Mouse (Mus musculus): ENCODE measurements around the gene Fkbp6. TPM values are rescaled to one million over a fixed set of nuclear protein-coding genes. Genes with fewer than 3 reads are reported as not detected.
"Not testable (repeated sequence)": the region's sequence is repeated elsewhere in the genome, so short reads cannot be mapped to it uniquely, and the experiment has no call there.

Gene Fkbp6
- polyA plus RNA-seq, 1 experiment from 2014 or later: 1.2 TPM

GRCm38 (mm10) chr5:135369787-135370654 is 20.2 kb upstream of the Fkbp6 start, which contains the start of gene Nsun5:
Gene Nsun5, plus strand, starts transcription at chr5:135369953.
- no peaks in the 10 kb centered on the region for H3K9me3 ChIP-seq (ENCODE audit: control insufficient read depth, low read length)
- H3K4me3 ChIP-seq (ENCODE audit: low read depth, low read length): peak within 1 kb of the TSS; percentile 84
- peak within 1 kb of the TSS; percentile 78 for H3K27ac ChIP-seq (replicated peaks)
- ATAC-seq (ENCODE audit: low FRiP score, low TSS enrichment): peak; percentile 83
- H3K9ac ChIP-seq (ENCODE audit: low read length): peak within 1 kb of the TSS; percentile 88
- TF ChIP-seq EP300 (optimal IDR thresholded peaks at IDR 0.05) (no peak), CTCF (IDR thresholded peaks at IDR 0.05; ENCODE audit: low read depth) (no peak; the same call in 1 of the 2 replicates)
- under 1% methylated on average over 62 of the region's 64 CpGs for whole genome bisulfite sequencing
- H3K4me2 ChIP-seq (replicated peaks; ENCODE audit: low read depth): peak within 1 kb of the TSS; percentile 91
- H3K27me3 ChIP-seq (ENCODE audit: control insufficient read depth, insufficient read depth, low read length): no peaks in the 10 kb centered on the region
- peaks cover 2% of the 10 kb centered on the region; the same call in 1 of the 2 replicates for H3K4me1 ChIP-seq (replicated peaks; ENCODE audit: control insufficient read depth, insufficient read depth)
- peaks cover 13% of the 10 kb centered on the region; the same call in 1 of the 2 replicates for H3K36me3 ChIP-seq (ENCODE audit: control insufficient read depth, insufficient read depth, low read length)
- peak; percentile 94 for DNase-seq (ENCODE audit: low spot score)

GRCm38 (mm10) chr5:135369196-135369595 is 19.4 kb upstream of the Fkbp6 start:
- Histone ChIP-seq H3K27ac (replicated peaks) (peak overlapping the region; percentile 78; the same call in 1 of the 2 replicates), H3K4me2 (replicated peaks; ENCODE audit: low read depth) (peak overlapping the region; percentile 91), H3K4me3 (ENCODE audit: low read depth, low read length) (peak overlapping the region; percentile 84)
- H3K4me1 ChIP-seq (replicated peaks; ENCODE audit: control insufficient read depth, insufficient read depth); ATAC-seq (ENCODE audit: low FRiP score, low TSS enrichment); H3K27me3 ChIP-seq (ENCODE audit: control insufficient read depth, insufficient read depth, low read length); H3K36me3 ChIP-seq (ENCODE audit: control insufficient read depth, insufficient read depth, low read length); H3K9me3 ChIP-seq (ENCODE audit: control insufficient read depth, low read length); DNase-seq (ENCODE audit: low spot score); H3K9ac ChIP-seq (ENCODE audit: low read length): not testable (repeated sequence)
- 51% methylated on average over 9 of the region's 9 CpGs for WGBS

- 89% methylated on average over 6 of the region's 6 CpGs for WGBS
- H3K36me3 ChIP-seq (ENCODE audit: control insufficient read depth, insufficient read depth, low read length): no peaks in the 10 kb centered on the region
- no peak overlapping the region for H3K9ac ChIP-seq (ENCODE audit: low read length)
- H3K4me3 ChIP-seq (ENCODE audit: low read depth, low read length): no peak overlapping the region
- TF ChIP-seq EP300 (optimal IDR thresholded peaks at IDR 0.05) (no peak), CTCF (IDR thresholded peaks at IDR 0.05; ENCODE audit: low read depth) (no peak)
- peaks cover 2% of the 10 kb centered on the region; the same call in 1 of the 2 replicates for H3K4me1 ChIP-seq (replicated peaks; ENCODE audit: control insufficient read depth, insufficient read depth)
- H3K4me2 ChIP-seq (replicated peaks; ENCODE audit: low read depth): no peak overlapping the region
- no peaks in the 10 kb centered on the region for H3K9me3 ChIP-seq (ENCODE audit: control insufficient read depth, low read length)
- DNase-seq (ENCODE audit: low spot score) (no peak), ATAC-seq (ENCODE audit: low FRiP score, low TSS enrichment) (no peak)
- H3K27ac ChIP-seq (replicated peaks): no peak overlapping the region
- no peaks in the 10 kb centered on the region for H3K27me3 ChIP-seq (ENCODE audit: control insufficient read depth, insufficient read depth, low read length)
These were observed 18.5 kb upstream of the Fkbp6 start for GRCm38 (mm10) chr5:135368312-135368711.

- H3K4me2 ChIP-seq (replicated peaks; ENCODE audit: low read depth): no peak overlapping the region
- no peak for DNase-seq (ENCODE audit: low spot score)
- H3K9me3 ChIP-seq (ENCODE audit: control insufficient read depth, low read length): no peaks in the 10 kb centered on the region
- H3K27ac ChIP-seq (replicated peaks): no peak overlapping the region
- no peak for ATAC-seq (ENCODE audit: low FRiP score, low TSS enrichment)
- WGBS: 52% methylated on average over 6 of the region's 6 CpGs
- no peak overlapping the region for H3K4me3 ChIP-seq (ENCODE audit: low read depth, low read length)
- no peak overlapping the region for H3K9ac ChIP-seq (ENCODE audit: low read length)
- peaks cover 2% of the 10 kb centered on the region; the same call in 1 of the 2 replicates for H3K4me1 ChIP-seq (replicated peaks; ENCODE audit: control insufficient read depth, insufficient read depth)
- H3K36me3 ChIP-seq (ENCODE audit: control insufficient read depth, insufficient read depth, low read length): no peaks in the 10 kb centered on the region
- no peak for TF ChIP-seq EP300 (optimal IDR thresholded peaks at IDR 0.05)
- TF ChIP-seq CTCF (IDR thresholded peaks at IDR 0.05; ENCODE audit: low read depth): peak; percentile 68
- no peaks in the 10 kb centered on the region for H3K27me3 ChIP-seq (ENCODE audit: control insufficient read depth, insufficient read depth, low read length)
These were observed 18.0 kb upstream of the Fkbp6 start for GRCm38 (mm10) chr5:135367841-135368240.

GRCm38 (mm10) chr5:135363540-135363939 is 13.7 kb upstream of the Fkbp6 start:
- ATAC-seq (ENCODE audit: low FRiP score, low TSS enrichment) (peak; percentile 41; the same call in 1 of the 2 replicates), DNase-seq (ENCODE audit: low spot score) (peak; percentile 46)
- H3K36me3 ChIP-seq (ENCODE audit: control insufficient read depth, insufficient read depth, low read length): no peaks in the 10 kb centered on the region
- H3K27ac ChIP-seq (replicated peaks): no peak overlapping the region
- no peaks in the 10 kb centered on the region for H3K27me3 ChIP-seq (ENCODE audit: control insufficient read depth, insufficient read depth, low read length)
- no peaks in the 10 kb centered on the region for H3K4me1 ChIP-seq (replicated peaks; ENCODE audit: control insufficient read depth, insufficient read depth)
- no peaks in the 10 kb centered on the region for H3K9me3 ChIP-seq (ENCODE audit: control insufficient read depth, low read length)
- 22% methylated on average over 12 of the region's 12 CpGs for WGBS
- TF ChIP-seq CTCF (IDR thresholded peaks at IDR 0.05; ENCODE audit: low read depth) (peak; percentile 78), EP300 (optimal IDR thresholded peaks at IDR 0.05) (no peak)
- H3K4me2 ChIP-seq (replicated peaks; ENCODE audit: low read depth): no peak overlapping the region
- no peak overlapping the region for H3K9ac ChIP-seq (ENCODE audit: low read length)
- no peak overlapping the region for H3K4me3 ChIP-seq (ENCODE audit: low read depth, low read length)

- TF ChIP-seq CTCF (IDR thresholded peaks at IDR 0.05; ENCODE audit: low read depth): no peak
- TF ChIP-seq EP300 (optimal IDR thresholded peaks at IDR 0.05): no peak
- H3K9ac ChIP-seq (ENCODE audit: low read length): no peak overlapping the region
- no peak for DNase-seq (ENCODE audit: low spot score)
- H3K9me3 ChIP-seq (ENCODE audit: control insufficient read depth, low read length): no peaks in the 10 kb centered on the region
- ATAC-seq (ENCODE audit: low FRiP score, low TSS enrichment): no peak
- no peak overlapping the region for H3K4me3 ChIP-seq (ENCODE audit: low read depth, low read length)
- no peak overlapping the region for H3K27ac ChIP-seq (replicated peaks)
- H3K4me1 ChIP-seq (replicated peaks; ENCODE audit: control insufficient read depth, insufficient read depth): no peaks in the 10 kb centered on the region
- WGBS: 77% methylated on average over 3 of the region's 3 CpGs
- no peaks in the 10 kb centered on the region for H3K27me3 ChIP-seq (ENCODE audit: control insufficient read depth, insufficient read depth, low read length)
- no peaks in the 10 kb centered on the region for H3K36me3 ChIP-seq (ENCODE audit: control insufficient read depth, insufficient read depth, low read length)
- no peak overlapping the region for H3K4me2 ChIP-seq (replicated peaks; ENCODE audit: low read depth)
These were observed 12.7 kb upstream of the Fkbp6 start for GRCm38 (mm10) chr5:135362572-135362971.

Data from stomach, postnatal 0 days (tissue).